Mouse (Mus musculus): Measurements from ENCODE around the gene Akap6.

The Akap6 gene

GRCm38 (mm10) chr12:52918939-52919338 lies 219.8 kb downstream of the Akap6 start:
- peak in 1 of 2 experiments; percentile 24 for DNase-seq

GRCm38 (mm10) chr12:52922510-52922909 lies 223.3 kb downstream of the Akap6 start:
- no peak for DNase-seq

- DNase-seq = no peak
These were observed 226.3 kb downstream of the Akap6 start for GRCm38 (mm10) chr12:52925448-52925847.

DNA sequence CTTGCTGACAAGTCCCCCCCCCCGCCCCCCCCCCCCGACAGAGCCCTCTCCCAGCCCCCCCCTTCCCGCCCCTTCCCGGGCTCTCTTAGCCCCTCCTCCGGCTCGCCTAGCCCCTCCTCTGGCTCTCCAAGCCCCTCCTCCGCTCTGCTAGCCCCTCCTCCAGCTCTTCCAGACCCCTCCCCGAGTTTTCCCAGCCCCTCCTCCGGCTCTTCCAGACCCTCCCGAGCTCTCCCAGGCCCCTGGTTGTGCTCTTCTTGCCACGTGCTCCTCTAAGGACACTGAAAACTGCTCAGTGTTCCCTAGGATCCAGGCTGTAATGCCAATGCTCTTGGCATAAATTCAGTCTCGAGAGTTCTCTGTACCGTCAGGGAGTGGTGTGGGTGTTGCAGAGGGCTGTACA lies 234.6 kb downstream of the Akap6 start:
- DNase-seq = no peak

DNA sequence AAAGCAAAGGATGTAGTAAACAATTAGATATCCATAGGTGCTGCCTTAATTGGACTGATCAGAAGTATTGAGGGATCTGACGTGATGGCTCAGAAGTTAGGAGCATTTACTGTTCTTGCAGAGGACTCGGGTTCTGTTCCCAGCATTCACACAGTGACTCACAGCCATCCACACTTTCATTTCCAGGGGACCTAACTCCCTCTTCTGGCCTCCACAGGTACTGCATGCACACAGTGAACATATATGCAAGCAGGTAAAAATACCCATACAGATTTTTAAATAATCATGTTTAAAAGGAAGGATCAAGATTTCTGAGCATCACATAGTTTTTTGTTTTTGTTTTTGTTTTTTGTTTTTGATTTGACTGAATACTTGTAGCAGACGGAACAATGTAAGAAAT lies 235.8 kb downstream of the Akap6 start:
- DNase-seq = no peak

GRCm38 (mm10) chr12:52938786-52939185 lies 239.6 kb downstream of the Akap6 start:
- DNase-seq = no peak

DNA sequence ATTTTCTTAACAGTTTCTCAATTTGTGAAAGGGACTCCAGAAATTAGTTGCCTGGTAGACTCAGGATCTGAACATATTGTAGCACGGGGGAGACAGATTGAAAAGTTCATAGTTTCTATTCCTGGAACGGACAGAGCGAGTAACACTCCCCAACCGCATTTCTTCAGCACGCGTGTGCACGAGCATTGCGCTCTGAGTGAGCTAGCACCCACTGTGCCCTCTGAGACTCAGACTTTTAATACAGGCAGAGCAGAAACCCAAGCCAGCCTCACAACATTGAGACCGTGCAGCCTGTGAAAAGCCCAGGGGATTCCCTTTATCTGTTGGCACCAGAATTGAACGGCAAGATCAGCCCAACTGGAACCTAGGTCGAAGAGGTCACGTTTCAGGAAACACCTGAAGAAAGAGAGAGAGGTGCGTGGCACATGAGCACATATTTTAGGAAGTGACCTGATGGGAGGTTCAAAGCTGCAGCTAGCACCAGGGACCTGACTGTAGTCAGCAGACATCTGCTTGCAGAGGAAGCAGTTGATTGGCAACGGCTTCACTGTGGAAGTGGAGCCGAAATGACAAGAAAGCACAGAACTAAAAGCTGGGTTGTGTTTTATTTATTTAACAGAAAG lies 240.3 kb downstream of the Akap6 start:
- no peak for DNase-seq

GRCm38 (mm10) chr12:52941941-52942340 lies 242.8 kb downstream of the Akap6 start:
- DNase-seq = no peak

DNA sequence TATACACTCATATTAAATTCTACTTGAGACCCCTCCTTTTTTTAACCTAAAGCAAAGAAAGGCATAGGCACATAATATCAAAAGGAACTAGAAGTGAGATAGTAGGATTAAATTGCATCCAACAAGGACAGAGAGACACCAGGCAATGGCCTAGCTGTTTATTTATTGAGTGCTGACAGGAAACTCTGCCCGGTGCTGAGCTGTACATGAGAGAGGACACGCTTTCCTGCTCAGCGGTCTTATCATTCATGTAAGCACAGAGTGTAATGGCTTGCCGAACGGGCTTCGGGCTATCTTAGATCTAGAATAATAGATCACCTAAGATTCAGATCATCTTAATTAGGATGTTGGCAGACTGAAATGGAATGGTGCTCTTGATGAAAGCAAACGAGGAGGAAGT lies 245.1 kb downstream of the Akap6 start:
- no peak for DNase-seq

DNA sequence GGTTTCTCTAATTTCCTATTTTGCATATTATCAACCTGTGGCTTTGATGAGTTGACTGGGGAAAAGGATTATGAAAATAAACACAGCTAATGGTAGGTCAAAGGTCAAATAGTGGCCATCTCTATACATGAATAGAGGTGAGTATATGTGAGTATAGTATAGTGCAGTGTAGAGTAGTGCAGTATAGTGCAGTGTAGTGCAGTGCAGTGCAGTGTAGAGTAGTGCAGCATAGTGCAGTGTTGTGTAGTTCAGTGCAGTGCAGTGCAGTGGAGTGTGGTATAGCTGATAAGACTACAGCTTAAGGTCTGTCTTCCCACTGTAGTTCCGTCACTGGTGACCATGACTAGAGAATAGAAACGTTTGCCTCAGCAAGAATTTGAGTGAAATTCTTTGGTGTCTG lies 245.8 kb downstream of the Akap6 start:
- DNase-seq = no peak

DNA sequence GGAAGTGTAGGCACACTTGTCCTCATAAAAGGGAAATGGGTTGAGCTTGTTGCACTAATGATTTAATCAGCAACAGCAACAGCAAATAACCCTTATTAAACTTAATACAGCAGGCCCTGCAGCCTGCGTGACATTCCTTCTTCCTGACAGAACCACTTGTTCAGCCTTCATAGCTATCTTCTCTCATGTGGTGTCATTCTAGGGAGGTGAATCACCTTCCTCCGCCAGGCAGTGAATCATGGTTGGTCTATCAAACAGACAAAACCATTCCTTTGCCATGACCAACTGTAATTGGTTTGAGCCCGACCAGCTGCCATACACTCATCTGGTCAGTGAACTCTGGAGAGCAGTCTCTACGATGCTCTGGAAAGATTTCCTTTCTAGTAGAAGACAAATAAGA lies 251.5 kb downstream of the Akap6 start:
- DNase-seq = no peak

- no peak for DNase-seq
These were observed 258.4 kb downstream of the Akap6 start for GRCm38 (mm10) chr12:52957587-52957986.

DNA sequence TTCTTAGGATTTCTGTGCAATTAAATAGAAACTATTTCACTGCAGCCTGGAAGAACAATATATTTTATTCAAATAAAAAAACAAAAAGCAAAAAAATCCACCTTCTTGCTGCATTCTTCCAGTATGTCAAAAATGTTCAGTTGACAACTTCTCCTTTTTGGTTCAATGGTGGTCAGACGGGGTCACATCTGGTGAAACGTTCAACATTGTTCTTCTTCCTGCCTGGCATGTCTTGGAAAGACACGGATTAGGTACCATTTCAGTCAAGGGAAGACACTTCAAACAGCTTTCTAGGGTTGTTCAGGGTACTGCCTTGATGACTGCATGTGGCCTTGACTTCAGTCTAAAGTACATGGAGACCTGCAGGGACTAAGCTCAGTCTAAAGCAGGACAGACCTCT lies 258.8 kb downstream of the Akap6 start:
- DNase-seq = no peak

- DNase-seq = peak; percentile 64 to 74
These were observed 292.6 kb downstream of the Akap6 start for GRCm38 (mm10) chr12:52991745-52992144.

- DNase-seq = no peak
These were observed 313.2 kb downstream of the Akap6 start for GRCm38 (mm10) chr12:53012336-53012735.

GRCm38 (mm10) chr12:53014539-53014938 lies 315.4 kb downstream of the Akap6 start:
- no peak for DNase-seq

- no peak for DNase-seq
These were observed 325.5 kb downstream of the Akap6 start for GRCm38 (mm10) chr12:53024575-53025246.

DNA sequence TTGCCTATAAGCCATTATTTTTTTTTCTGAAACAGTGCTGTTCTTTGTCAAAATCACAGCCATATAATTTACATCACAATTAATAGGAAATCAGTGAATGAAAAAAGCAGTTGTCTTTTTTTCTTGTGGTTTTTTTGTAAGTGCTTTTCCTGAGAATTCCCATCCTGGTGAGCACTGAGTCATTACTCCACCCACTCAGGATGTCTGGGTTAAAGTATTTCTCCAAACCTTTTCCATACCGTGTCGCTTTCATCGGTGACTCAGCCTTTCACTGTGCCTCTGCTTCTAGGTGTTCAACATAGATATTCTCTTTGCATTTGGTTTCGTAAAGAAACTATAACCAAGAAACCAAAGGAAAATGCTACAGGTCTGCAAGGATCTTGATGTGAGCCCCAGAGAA lies 328.1 kb downstream of the Akap6 start:
- DNase-seq = no peak

DNA sequence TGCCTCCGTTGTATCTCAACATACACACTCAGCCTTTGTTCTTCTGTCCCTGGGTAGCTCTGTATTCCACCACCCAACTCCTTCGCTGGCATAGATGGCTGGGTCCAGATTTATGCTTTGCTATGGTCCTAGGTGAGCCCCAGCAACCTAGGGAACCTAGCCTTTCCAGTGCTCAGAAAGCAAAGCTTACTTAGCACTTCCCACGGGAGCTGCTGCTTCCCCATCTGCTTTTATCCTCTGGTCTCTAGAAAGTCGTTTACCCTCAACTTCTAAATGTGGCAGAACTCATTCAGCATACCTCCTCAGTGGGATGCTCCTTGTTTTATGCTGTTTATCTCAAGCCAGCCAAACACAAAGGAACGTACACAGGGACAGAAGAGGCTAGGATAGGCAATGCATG lies 329.7 kb downstream of the Akap6 start:
- no peak for DNase-seq

DNA sequence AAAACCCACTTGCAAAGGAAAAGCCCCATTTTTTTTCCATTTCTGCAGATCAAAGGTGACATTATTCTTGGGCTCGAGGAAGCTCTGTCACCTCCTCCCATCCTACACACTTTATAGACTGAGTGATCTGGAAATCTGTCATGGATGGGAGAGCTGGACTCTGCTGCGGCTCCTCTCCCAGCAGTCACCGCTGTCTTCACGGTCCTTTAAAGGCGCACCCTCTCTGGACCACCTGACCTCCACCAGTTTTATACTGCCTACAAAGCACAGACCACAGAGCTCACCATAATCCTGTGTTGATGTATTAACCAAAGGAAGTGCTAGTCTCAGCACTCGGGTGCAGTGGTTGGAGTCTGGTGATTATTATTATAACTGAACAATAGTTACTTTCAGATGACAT lies 330.7 kb downstream of the Akap6 start:
- no peak for DNase-seq

GRCm38 (mm10) chr12:53032762-53033161 lies 333.6 kb downstream of the Akap6 start:
- DNase-seq = peak; percentile 54 to 57

GRCm38 (mm10) chr12:53033404-53033913 lies 334.3 kb downstream of the Akap6 start:
- DNase-seq = peak in 1 of 2 experiments; percentile 10

DNA sequence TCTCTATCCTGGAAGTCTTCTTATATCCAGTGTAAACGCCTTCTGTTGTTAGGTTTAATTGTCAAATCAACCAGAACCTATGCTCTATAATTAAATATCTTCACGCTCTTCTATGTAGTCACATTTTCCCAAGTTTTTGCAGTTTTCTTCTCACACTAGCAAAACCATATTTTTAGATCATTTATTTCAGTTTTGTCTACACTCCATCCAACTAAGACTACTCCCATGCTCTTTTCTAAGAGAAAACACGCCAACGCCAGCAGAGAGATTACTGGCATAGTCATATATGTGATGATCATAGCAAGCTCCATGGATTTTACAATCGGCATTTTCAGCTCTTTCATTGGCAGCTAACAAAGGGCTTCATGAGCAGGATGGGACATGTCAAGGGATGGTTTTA lies 341.5 kb downstream of the Akap6 start:
- DNase-seq = no peak

- peak in 1 of 2 experiments; percentile 14 for DNase-seq
These were observed 343.6 kb downstream of the Akap6 start for GRCm38 (mm10) chr12:53042739-53043138.

DNA sequence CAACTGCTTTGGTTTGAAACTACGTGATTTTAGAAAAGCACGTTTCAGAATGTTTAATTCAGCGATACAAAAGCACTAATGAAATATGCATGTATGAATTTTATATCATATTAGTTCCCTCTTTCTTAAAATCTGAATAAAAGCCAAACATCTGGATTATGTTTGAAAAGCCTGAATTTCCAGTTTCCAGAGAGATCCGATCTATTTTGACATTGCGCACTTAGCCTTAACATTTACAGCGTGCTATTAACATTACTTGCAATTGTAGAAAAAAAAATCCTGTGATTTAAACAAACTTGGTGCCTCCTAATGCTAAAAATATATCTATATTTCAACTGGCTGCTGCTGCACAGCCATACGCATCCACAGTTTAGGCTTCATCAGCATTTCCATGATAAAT lies 358.4 kb downstream of the Akap6 start:
- no peak for DNase-seq

All from cerebellum, adult 18-20 months (tissue).